Mouse (Mus musculus): Measurements from ENCODE around the gene Rabggtb.

GRCm38 (mm10) chr3:153929526-153929925, 16.7 kb upstream of the Rabggtb start:
- TF ChIP-seq POLR2A (IDR thresholded peaks at IDR 0.05; ENCODE audit: insufficient read depth, low read depth, low read length) (no peak), CTCF (IDR thresholded peaks at IDR 0.05) (no peak)
